Mouse (Mus musculus): ENCODE data around the gene Etfa.

DNA sequence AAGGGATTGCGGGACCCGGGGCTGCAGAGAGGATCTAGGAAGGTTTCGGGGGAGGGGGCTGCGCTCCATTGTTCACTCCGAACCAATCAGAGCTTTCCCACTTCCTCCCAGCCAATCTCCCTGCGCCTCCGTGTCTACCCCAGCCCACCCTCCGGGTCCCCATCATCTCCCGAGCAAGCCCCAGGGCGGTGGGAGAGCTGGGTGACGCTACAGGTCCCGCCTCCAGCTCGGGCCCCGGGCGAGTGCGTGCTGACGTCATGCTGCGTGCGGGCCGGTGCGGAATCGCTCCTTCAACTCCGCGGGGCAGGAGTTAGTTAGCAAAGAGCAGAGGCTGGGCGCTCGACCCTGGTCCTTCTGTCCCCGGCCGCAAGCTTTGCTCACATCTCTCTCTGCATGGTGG, 28.8 kb upstream of the Etfa start:
- TF ChIP-seq POLR2A (IDR thresholded peaks at IDR 0.05; ENCODE audit: borderline replicate concordance, control insufficient read depth, low read depth, low read length): no peak
- no peak for TF ChIP-seq CTCF (IDR thresholded peaks at IDR 0.05; ENCODE audit: control insufficient read depth, insufficient read depth, low read length)

Measured in bone marrow, adult 2 months (tissue).